Mouse (Mus musculus) heart, adult 2 months (tissue): ENCODE data around the gene Zbed5. TPM values are rescaled to one million over a fixed set of nuclear protein-coding genes. Genes with fewer than 3 reads are reported as not detected.
"Not testable (repeated sequence)": the region's sequence is repeated elsewhere in the genome, so short reads cannot be mapped to it uniquely, and the experiment has no call there.

Experiments used
- DNase-seq, 2 experiments: peaks; one replicate each; pipeline ENCODE4 v3.0.0; 2021
- H3K27ac ChIP-seq: fragments of 200-600 bp; 2 replicates; pipeline ENCODE4 v1.8.1; 2022
- H3K27me3 ChIP-seq: fragments of 200-500 bp; 2 replicates; pipeline ENCODE4 v1.6.1; 2012; ENCODE audit warnings: mild to moderate bottlenecking, low read length, inconsistent platforms, mixed read lengths; ENCODE audit not compliant: control insufficient read depth, insufficient read depth
- H3K36me3 ChIP-seq: fragments of 200-500 bp; 2 replicates; pipeline ENCODE4 v1.6.1; 2012; ENCODE audit warnings: low read length, inconsistent platforms; ENCODE audit not compliant: control insufficient read depth, insufficient read depth
- H3K4me1 ChIP-seq: fragments of 200-500 bp; 2 replicates; pipeline ENCODE4 v1.6.1; 2011; ENCODE audit warnings: low read length; ENCODE audit not compliant: control insufficient read depth, insufficient read depth
- H3K4me3 ChIP-seq: fragments of 200-600 bp; 2 replicates; pipeline ENCODE4 v1.8.1; 2022
- H3K79me2 ChIP-seq: fragments of 200-500 bp; replicated peaks from 2 replicates; pipeline ENCODE4 v1.6.1; 2012; ENCODE audit warnings: mild to moderate bottlenecking, inconsistent platforms, low read length, moderate library complexity, mixed read lengths; ENCODE audit not compliant: control insufficient read depth, insufficient read depth
- H3K9ac ChIP-seq: fragments of 200-500 bp; 2 replicates; pipeline ENCODE4 v1.6.1; 2012; ENCODE audit warnings: low read depth, mild to moderate bottlenecking, control low read depth, inconsistent platforms, low read length, mixed read lengths
- CTCF ChIP-seq: fragments of 200-600 bp; IDR thresholded peaks from 2 replicates; pipeline ENCODE4 v1.8.1; 2022; ENCODE audit warnings: antibody characterized with exemption, mild to moderate bottlenecking, moderate library complexity
- EP300 ChIP-seq: fragments of 200-500 bp; IDR thresholded peaks from 2 replicates; pipeline ENCODE4 v1.6.1; 2011; ENCODE audit warnings: low read depth, low read length, control low read depth; ENCODE audit not compliant: insufficient read depth
- POLR2A ChIP-seq: fragments of 200-500 bp; IDR thresholded peaks from 2 replicates; pipeline ENCODE4 v1.6.1; 2011; ENCODE audit warnings: mild to moderate bottlenecking, low read depth, low read length, control low read depth; ENCODE audit not compliant: insufficient read depth
- WGBS: fragments of 180-500 bp; shearing (Covaris S2); methylation state at CpG from one replicate; pipeline ENCODE4 v1.1.7; 2018; 5-methylcytosine and 5-hydroxymethylcytosine counted together
- intact Hi-C: fragments of 180-260 bp; cut with DNase I; formaldehyde crosslinking; loops from one replicate; pipeline ENCODE4 v1.15.1; 2025
- polyA plus RNA-seq: library from polyadenylated mRNA; depleted of rRNA; stranded (reverse); fragments of >200 nt; gene quantifications from 2 replicates; pipeline ENCODE4 v1.2.3, GENCODE M21; 2012
- total RNA-seq, 2 experiments: library from RNA; stranded (reverse); gene quantifications; 2 replicates each; pipeline ENCODE4 v1.2.3; 2021

Gene Zbed5
- total and polyA plus RNA-seq, 3 experiments: 0.26 to 0.55 (median 0.33) TPM

GRCm38 (mm10) chr5:129877731-129878455 lies 17.6 kb upstream of the Zbed5 start:
- Histone ChIP-seq H3K27me3 (no peaks in the 10 kb centered on the region), H3K27ac (peak overlapping the region; percentile 71), H3K4me1 (peaks cover 7% of the 10 kb centered on the region), H3K9ac (peak overlapping the region; percentile 14), H3K79me2 (no peaks in the 10 kb centered on the region), H3K4me3 (peak overlapping the region; percentile 29), H3K36me3 (peaks cover 6% of the 10 kb centered on the region; the same call in 1 of the 2 replicates)
- TF ChIP-seq EP300 (0 out of 2 replicates have a peak, but pooled peaks have one; percentile 13), POLR2A (no peak)
- intact Hi-C loops: loop anchor here (5.0 kb wide), 1 partner anchor 266 kb away; no protein-coding TSS in a partner anchor
- WGBS: 47% methylated on average over 9 of the region's 9 CpGs
- DNase-seq: peak; percentile 53 to 71

- intact Hi-C loops: loop anchor here (5.0 kb wide), 1 partner anchor 267 kb away; no protein-coding TSS in a partner anchor
Measured at GRCm38 (mm10) chr5:129878946-129879345, 16.6 kb upstream of the Zbed5 start.

GRCm38 (mm10) chr5:129879888-129880287 lies 15.6 kb upstream of the Zbed5 start:
- TF ChIP-seq CTCF (no peak), POLR2A (no peak)
- H3K4me1 ChIP-seq: peaks cover 7% of the 10 kb centered on the region
- peaks cover 19% of the 10 kb centered on the region for H3K36me3 ChIP-seq
- DNase-seq: no peak
- no peak overlapping the region for H3K27ac ChIP-seq
- 57% methylated on average over 3 of the region's 3 CpGs for WGBS
- peaks cover 3% of the 10 kb centered on the region for H3K79me2 ChIP-seq
- no peak overlapping the region for H3K9ac ChIP-seq
- intact Hi-C loops: loop anchor here (5.0 kb wide), 1 partner anchor 268 kb away; no protein-coding TSS in a partner anchor
- H3K4me3 ChIP-seq: no peak overlapping the region
- H3K27me3 ChIP-seq: no peaks in the 10 kb centered on the region

More at GRCm38 (mm10) chr5:129878946-129879345, 16.6 kb upstream of the Zbed5 start:
- DNase-seq: peak; percentile 78 to 83
- H3K36me3 ChIP-seq: peaks cover 11% of the 10 kb centered on the region
- peak overlapping the region; percentile 29 for H3K4me3 ChIP-seq
- TF ChIP-seq EP300 (peak; percentile 63; the same call in 1 of the 2 replicates), POLR2A (no peak), CTCF (peak; percentile 86)
- no peaks in the 10 kb centered on the region for H3K79me2 ChIP-seq
- H3K4me1 ChIP-seq: peaks cover 7% of the 10 kb centered on the region
- no peaks in the 10 kb centered on the region for H3K27me3 ChIP-seq
- peak overlapping the region; percentile 57 for H3K9ac ChIP-seq
- peak overlapping the region; percentile 71 for H3K27ac ChIP-seq
- 21% methylated on average over 2 of the region's 2 CpGs for WGBS

- Histone ChIP-seq H3K27ac (peak overlapping the region; percentile 98), H3K27me3 (no peaks in the 10 kb centered on the region), H3K4me3 (peak overlapping the region; percentile 99), H3K36me3 (peaks cover 25% of the 10 kb centered on the region), H3K9ac (peak overlapping the region; percentile 46), H3K79me2 (peaks cover 7% of the 10 kb centered on the region), H3K4me1 (no peaks in the 10 kb centered on the region; the same call in 1 of the 2 replicates)
- TF ChIP-seq EP300 (no peak), POLR2A (no peak)
- 7% methylated on average over 10 of the region's 10 CpGs for WGBS
- no peak for DNase-seq
- intact Hi-C loops: no loop called here
Measured at GRCm38 (mm10) chr5:129886271-129886670, 9.3 kb upstream of the Zbed5 start.

GRCm38 (mm10) chr5:129886911-129887636 lies 8.4 kb upstream of the Zbed5 start, which contains the start of gene Chchd2:
Chchd2 (minus strand) TSS chr5:129887470.
- H3K36me3 ChIP-seq: peaks cover 21% of the 10 kb centered on the region
- no peaks in the 10 kb centered on the region for H3K27me3 ChIP-seq
- DNase-seq: peak; percentile 92 to 95
- H3K4me1 ChIP-seq: no peaks in the 10 kb centered on the region; the same call in 1 of the 2 replicates
- H3K27ac ChIP-seq: peak within 1 kb of the TSS; percentile 98
- TF ChIP-seq CTCF (no peak), POLR2A (peak; percentile 97), EP300 (0 out of 2 replicates have a peak, but pooled peaks have one; percentile 30)
- H3K9ac ChIP-seq: peak within 1 kb of the TSS; percentile 98
- intact Hi-C loops: no loop called here
- H3K4me3 ChIP-seq: peak within 1 kb of the TSS; percentile 99
- under 1% methylated on average over 46 of the region's 46 CpGs for WGBS
- H3K79me2 ChIP-seq: peaks cover 7% of the 10 kb centered on the region

- intact Hi-C loops, H3K4me1 ChIP-seq, H3K36me3 ChIP-seq, H3K4me3 ChIP-seq, H3K9ac ChIP-seq, H3K27me3 ChIP-seq, H3K79me2 ChIP-seq, H3K27ac ChIP-seq, DNase-seq: not testable (repeated sequence)
- 73% methylated on average over 7 of the region's 7 CpGs for whole genome bisulfite sequencing
Measured at GRCm38 (mm10) chr5:129890390-129890789, 5.1 kb upstream of the Zbed5 start.
